Mouse (Mus musculus) liver, embryonic 13.5 days (tissue): ENCODE measurements at regions not wholly inside any gene's neighbourhood (a gene's known extent, or its start where the extent isn't known, plus 50 kb on each side); places are given as distances from the start of the nearest gene placed in this dataset.

Experiments used
- ATAC-seq: fragments of 200-750 bp; cut with Nextera tagmentation; 2 replicates; pipeline ENCODE4 v1.8.0; 2017; ENCODE audit warnings: low read depth, mild to moderate bottlenecking, moderate number of reproducible peaks, moderate library complexity
- DNase-seq: peaks from one replicate; pipeline ENCODE4 v3.0.0; 2022
- H3K27ac ChIP-seq: fragments of 300-500 bp; sonication (generic); 2 replicates; pipeline ENCODE4 v1.5.1; 2015; ENCODE audit warnings: moderate library complexity, mild to moderate bottlenecking, inconsistent platforms
- H3K27me3 ChIP-seq: fragments of 300-500 bp; sonication (generic); 2 replicates; pipeline ENCODE4 v1.6.1; 2015; ENCODE audit warnings: mild to moderate bottlenecking, inconsistent platforms
- H3K36me3 ChIP-seq: fragments of 300-500 bp; sonication (generic); 2 replicates; pipeline ENCODE4 v1.6.1; 2015; ENCODE audit warnings: mild to moderate bottlenecking, inconsistent platforms
- H3K4me1 ChIP-seq: fragments of 300-500 bp; sonication (generic); replicated peaks from 2 replicates; pipeline ENCODE4 v1.6.1; 2015; ENCODE audit warnings: inconsistent platforms
- H3K4me2 ChIP-seq: fragments of 300-500 bp; sonication (generic); 2 replicates; pipeline ENCODE4 v1.6.1; 2015; ENCODE audit warnings: inconsistent platforms, mild to moderate bottlenecking, moderate library complexity
- H3K4me3 ChIP-seq: fragments of 300-500 bp; sonication (generic); replicated peaks from 2 replicates; pipeline ENCODE4 v1.5.1; 2015; ENCODE audit warnings: mild to moderate bottlenecking, inconsistent platforms
- H3K9ac ChIP-seq: fragments of 300-500 bp; sonication (generic); 2 replicates; pipeline ENCODE4 v1.6.1; 2015; ENCODE audit warnings: mild to moderate bottlenecking, inconsistent platforms
- H3K9me3 ChIP-seq: fragments of 300-500 bp; sonication (generic); replicated peaks from 2 replicates; pipeline ENCODE4 v1.6.1; 2016; ENCODE audit warnings: inconsistent platforms
- WGBS: fragments of 180-500 bp; shearing (Covaris S2); methylation state at CpG from one replicate; pipeline ENCODE4 v1.1.7; 2015; ENCODE audit not compliant: insufficient replicate concordance; 5-methylcytosine and 5-hydroxymethylcytosine counted together

GRCm38 (mm10) chr5:43424551-43425257 is 90.6 kb upstream of the C1qtnf7 start:
- H3K4me1 ChIP-seq = no peaks in the 10 kb centered on the region
- no peak overlapping the region for H3K4me2 ChIP-seq
- H3K9ac ChIP-seq = no peak overlapping the region
- H3K27me3 ChIP-seq = no peaks in the 10 kb centered on the region
- 41% methylated on average over 9 of the region's 9 CpGs for WGBS
- H3K36me3 ChIP-seq = no peaks in the 10 kb centered on the region
- no peaks in the 10 kb centered on the region for H3K9me3 ChIP-seq
- no peak for DNase-seq
- H3K27ac ChIP-seq = no peak overlapping the region
- no peak for ATAC-seq
- no peak overlapping the region for H3K4me3 ChIP-seq

- DNase-seq (no peak), ATAC-seq (no peak)
- 57% methylated on average over 2 of the region's 2 CpGs for WGBS
Observed at GRCm38 (mm10) chr5:43433337-43433736, 82.0 kb upstream of the C1qtnf7 start.

GRCm38 (mm10) chr5:43439191-43439590 is 76.1 kb upstream of the C1qtnf7 start:
- no peaks in the 10 kb centered on the region for H3K4me1 ChIP-seq
- no peaks in the 10 kb centered on the region for H3K9me3 ChIP-seq
- ATAC-seq (no peak), DNase-seq (no peak)
- H3K27me3 ChIP-seq = no peaks in the 10 kb centered on the region
- no peak overlapping the region for H3K4me2 ChIP-seq
- no peak overlapping the region for H3K4me3 ChIP-seq
- no peak overlapping the region for H3K9ac ChIP-seq
- WGBS = 48% methylated on average over 2 of the region's 2 CpGs
- no peaks in the 10 kb centered on the region for H3K36me3 ChIP-seq
- H3K27ac ChIP-seq = no peak overlapping the region

More at GRCm38 (mm10) chr5:43433337-43433736, 82.0 kb upstream of the C1qtnf7 start:
- H3K27ac ChIP-seq = no peak overlapping the region
- H3K9me3 ChIP-seq = no peaks in the 10 kb centered on the region
- no peaks in the 10 kb centered on the region for H3K36me3 ChIP-seq
- H3K4me1 ChIP-seq = no peaks in the 10 kb centered on the region
- H3K4me2 ChIP-seq = no peak overlapping the region
- no peaks in the 10 kb centered on the region for H3K27me3 ChIP-seq
- H3K9ac ChIP-seq = no peak overlapping the region
- no peak overlapping the region for H3K4me3 ChIP-seq

- Histone ChIP-seq H3K27ac (no peak overlapping the region), H3K36me3 (no peaks in the 10 kb centered on the region), H3K4me1 (no peaks in the 10 kb centered on the region), H3K27me3 (no peaks in the 10 kb centered on the region), H3K9ac (no peak overlapping the region), H3K4me3 (no peak overlapping the region), H3K9me3 (no peaks in the 10 kb centered on the region), H3K4me2 (no peak overlapping the region)
- DNase-seq (no peak), ATAC-seq (no peak)
- WGBS = 50% methylated on average over 3 of the region's 3 CpGs
Observed at GRCm38 (mm10) chr5:43441306-43441705, 74.0 kb upstream of the C1qtnf7 start.

- Histone ChIP-seq H3K27ac (no peak overlapping the region), H3K9ac (no peak overlapping the region), H3K36me3 (no peaks in the 10 kb centered on the region), H3K4me1 (no peaks in the 10 kb centered on the region), H3K9me3 (no peaks in the 10 kb centered on the region), H3K27me3 (no peaks in the 10 kb centered on the region), H3K4me2 (no peak overlapping the region), H3K4me3 (no peak overlapping the region)
- ATAC-seq (no peak), DNase-seq (no peak)
- 52% methylated on average over 3 of the region's 3 CpGs for WGBS
Observed at GRCm38 (mm10) chr5:43444582-43445214, 70.6 kb upstream of the C1qtnf7 start.

GRCm38 (mm10) chr5:43445620-43446019 is 69.7 kb upstream of the C1qtnf7 start:
- no peak for ATAC-seq
- H3K27me3 ChIP-seq = no peaks in the 10 kb centered on the region
- H3K9me3 ChIP-seq = no peaks in the 10 kb centered on the region
- H3K27ac ChIP-seq = no peak overlapping the region
- DNase-seq = no peak
- H3K9ac ChIP-seq = no peak overlapping the region
- no peaks in the 10 kb centered on the region for H3K36me3 ChIP-seq
- H3K4me1 ChIP-seq = no peaks in the 10 kb centered on the region
- no peak overlapping the region for H3K4me3 ChIP-seq
- H3K4me2 ChIP-seq = no peak overlapping the region

- no peaks in the 10 kb centered on the region for H3K4me1 ChIP-seq
- no peaks in the 10 kb centered on the region for H3K27me3 ChIP-seq
- H3K9ac ChIP-seq = no peak overlapping the region
- no peak overlapping the region for H3K27ac ChIP-seq
- H3K9me3 ChIP-seq = no peaks in the 10 kb centered on the region
- H3K4me2 ChIP-seq = no peak overlapping the region
- H3K36me3 ChIP-seq = no peaks in the 10 kb centered on the region
- DNase-seq (no peak), ATAC-seq (no peak)
- H3K4me3 ChIP-seq = no peak overlapping the region
Observed at GRCm38 (mm10) chr5:43446295-43446694, 69.0 kb upstream of the C1qtnf7 start.

- WGBS = 56% methylated on average over 3 of the region's 3 CpGs
- Histone ChIP-seq H3K9me3 (no peaks in the 10 kb centered on the region), H3K4me1 (no peaks in the 10 kb centered on the region), H3K4me2 (no peak overlapping the region), H3K36me3 (no peaks in the 10 kb centered on the region), H3K27ac (no peak overlapping the region), H3K4me3 (no peak overlapping the region), H3K9ac (no peak overlapping the region), H3K27me3 (no peaks in the 10 kb centered on the region)
- ATAC-seq (no peak), DNase-seq (no peak)
Observed at GRCm38 (mm10) chr5:43456018-43456417, 59.3 kb upstream of the C1qtnf7 start.

- no peak for DNase-seq
- Histone ChIP-seq H3K4me2 (no peak overlapping the region), H3K9me3 (no peaks in the 10 kb centered on the region)
Observed at GRCm38 (mm10) chr5:43457725-43458124, 57.6 kb upstream of the C1qtnf7 start.

GRCm38 (mm10) chr5:43461987-43462715 is 53.2 kb upstream of the C1qtnf7 start:
- DNase-seq = no peak
- H3K9me3 ChIP-seq = no peaks in the 10 kb centered on the region
- no peak overlapping the region for H3K4me2 ChIP-seq
- WGBS = 60% methylated on average over 1 of the region's 1 CpGs
- no peak overlapping the region for H3K27ac ChIP-seq
- no peaks in the 10 kb centered on the region for H3K4me1 ChIP-seq
- no peak for ATAC-seq
- no peaks in the 10 kb centered on the region for H3K27me3 ChIP-seq
- no peaks in the 10 kb centered on the region for H3K36me3 ChIP-seq
- no peak overlapping the region for H3K4me3 ChIP-seq
- no peak overlapping the region for H3K9ac ChIP-seq

More at GRCm38 (mm10) chr5:43457725-43458124, 57.6 kb upstream of the C1qtnf7 start:
- ATAC-seq = no peak
- no peaks in the 10 kb centered on the region for H3K4me1 ChIP-seq
- H3K27ac ChIP-seq = no peak overlapping the region
- WGBS = 46% methylated on average over 7 of the region's 7 CpGs
- no peaks in the 10 kb centered on the region for H3K36me3 ChIP-seq
- H3K27me3 ChIP-seq = no peaks in the 10 kb centered on the region
- no peak overlapping the region for H3K9ac ChIP-seq
- no peak overlapping the region for H3K4me3 ChIP-seq
